Mouse (Mus musculus) intestine, embryonic 16.5 days (tissue): ENCODE data around the gene Zbtb4. TPM values are rescaled to one million over a fixed set of nuclear protein-coding genes. Genes with fewer than 3 reads are reported as not detected.
"Not testable (repeated sequence)": the region's sequence is repeated elsewhere in the genome, so short reads cannot be mapped to it uniquely, and the experiment has no call there.

Experiments used
- ATAC-seq: fragments of 200-750 bp; cut with Nextera tagmentation; 2 replicates; pipeline ENCODE4 v1.8.0; 2017; ENCODE audit warnings: moderate TSS enrichment, moderate library complexity
- H3K27ac ChIP-seq: fragments of 300-500 bp; sonication (generic); 2 replicates; pipeline ENCODE4 v1.5.1; 2014; ENCODE audit warnings: mild to moderate bottlenecking, low read length
- H3K27me3 ChIP-seq: fragments of 300-500 bp; sonication (generic); replicated peaks from 2 replicates; pipeline ENCODE4 v1.6.1; 2014; ENCODE audit warnings: low read length, control low read depth, mixed read lengths; ENCODE audit not compliant: control insufficient read depth, insufficient read depth
- H3K36me3 ChIP-seq: fragments of 300-500 bp; sonication (generic); 2 replicates; pipeline ENCODE4 v1.6.1; 2014; ENCODE audit warnings: low read length, control low read depth; ENCODE audit not compliant: control insufficient read depth, insufficient read depth
- H3K4me1 ChIP-seq: fragments of 300-500 bp; sonication (generic); 2 replicates; pipeline ENCODE4 v1.6.1; 2014; ENCODE audit warnings: low read length, control low read depth, mixed read lengths; ENCODE audit not compliant: control insufficient read depth, insufficient read depth
- H3K4me2 ChIP-seq: fragments of 300-500 bp; sonication (generic); 2 replicates; pipeline ENCODE4 v1.6.1; 2014; ENCODE audit warnings: low read depth, low read length, control low read depth
- H3K4me3 ChIP-seq: fragments of 300-500 bp; sonication (generic); 2 replicates; pipeline ENCODE4 v1.5.1; 2014; ENCODE audit warnings: mild to moderate bottlenecking, low read length
- H3K9ac ChIP-seq: fragments of 300-500 bp; sonication (generic); 2 replicates; pipeline ENCODE4 v1.6.1; 2014; ENCODE audit warnings: low read depth, low read length
- H3K9me3 ChIP-seq: fragments of 300-500 bp; sonication (generic); 2 replicates; pipeline ENCODE4 v1.6.1; 2016; ENCODE audit warnings: low read length, control low read depth; ENCODE audit not compliant: control insufficient read depth
- whole genome bisulfite sequencing: fragments of 180-500 bp; shearing (Covaris S2); extraction: QIAGEN DNeasy Blood & Tissue Kit; methylation state at CpG from one replicate; pipeline ENCODE4 v1.1.7; 2014; 5-methylcytosine and 5-hydroxymethylcytosine counted together
- polyA plus RNA-seq: library from polyadenylated mRNA; unstranded; fragments of >200 nt; fragmentation: Nextera tagmentation; extraction: Ambion mirVana; gene quantifications from 2 replicates; pipeline ENCODE4 v1.2.1, GENCODE M21; 2015

Zbtb4 gene
- polyA plus RNA-seq, 1 experiment from 2014 or later, result 2.3 TPM

DNA sequence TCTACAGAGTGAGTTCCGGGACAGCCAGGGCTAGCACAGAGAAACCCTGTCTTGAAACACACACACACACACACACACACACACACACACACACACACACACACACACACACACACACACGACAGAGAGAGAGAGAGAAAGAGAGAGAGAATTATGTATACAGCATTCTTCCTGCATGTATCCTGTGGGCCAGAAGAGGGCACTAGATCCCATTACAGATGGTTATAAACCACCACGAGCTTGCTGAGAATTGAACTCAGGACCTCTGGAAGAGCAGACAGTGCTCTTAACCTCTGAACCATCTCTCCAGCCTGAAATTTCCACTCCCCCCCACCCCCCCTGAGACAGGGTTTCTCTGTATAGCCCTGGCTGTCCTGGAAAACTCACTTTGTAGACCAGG, 34.3 kb upstream of the Zbtb4 start:
- H3K36me3 ChIP-seq, result peaks cover 18% of the 10 kb centered on the region
- not testable (repeated sequence) for H3K4me1 ChIP-seq, H3K9me3 ChIP-seq, H3K27ac ChIP-seq, ATAC-seq, H3K27me3 ChIP-seq, H3K4me3 ChIP-seq, H3K4me2 ChIP-seq, H3K9ac ChIP-seq
- 80% methylated on average over 2 of the region's 3 CpGs for WGBS

DNA sequence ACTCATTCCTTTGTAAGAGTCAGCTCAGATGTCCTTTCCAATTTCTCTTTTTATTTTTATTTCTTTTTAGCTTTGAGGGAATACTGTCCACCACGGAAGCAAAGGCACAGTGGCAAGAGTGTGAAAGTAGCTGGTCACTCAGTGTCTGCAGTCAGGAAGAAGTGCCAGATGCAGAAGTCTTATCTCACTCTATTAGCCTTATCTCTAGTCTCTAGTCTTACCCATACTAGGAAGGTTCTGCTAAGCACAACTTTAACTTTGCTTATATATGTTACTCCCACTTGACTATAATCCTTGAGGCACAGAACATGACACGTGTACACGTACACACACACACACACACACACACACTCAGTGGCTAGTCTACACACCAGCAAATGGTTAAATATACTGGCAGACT, 14.1 kb upstream of the Zbtb4 start:
- WGBS, result 66% methylated on average over 3 of the region's 3 CpGs
- no peaks in the 10 kb centered on the region for H3K9me3 ChIP-seq
- H3K36me3 ChIP-seq, result no peaks in the 10 kb centered on the region
- H3K27me3 ChIP-seq, result no peaks in the 10 kb centered on the region
- no peak overlapping the region for H3K4me2 ChIP-seq
- ATAC-seq, result 0 out of 2 replicates have a peak, but pooled peaks have one; percentile 16
- H3K27ac ChIP-seq, result no peak overlapping the region
- H3K9ac ChIP-seq, result no peak overlapping the region
- H3K4me3 ChIP-seq, result no peak overlapping the region
- H3K4me1 ChIP-seq, result peaks cover 24% of the 10 kb centered on the region

DNA sequence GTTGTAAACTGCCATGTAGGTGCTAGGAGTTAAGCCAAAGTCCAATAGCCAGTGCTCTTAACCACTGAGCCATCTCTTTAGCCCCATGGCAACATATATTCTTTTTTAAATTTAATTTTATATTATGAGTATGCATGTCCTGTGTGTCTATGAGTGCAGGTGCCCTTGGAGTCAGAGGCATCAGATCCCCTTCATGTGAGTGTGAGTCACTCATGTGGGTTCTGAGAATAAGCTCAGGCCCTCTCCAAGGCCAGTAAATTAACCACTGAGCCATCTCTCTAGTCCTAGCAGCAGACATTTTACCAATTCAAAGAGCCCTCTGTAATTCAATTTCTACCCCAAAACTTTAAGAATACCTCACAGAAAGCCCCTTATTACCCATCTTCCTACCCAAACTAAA, 13.0 kb upstream of the Zbtb4 start:
- peaks cover 30% of the 10 kb centered on the region for H3K4me1 ChIP-seq
- no peak for ATAC-seq
- no peak overlapping the region for H3K4me2 ChIP-seq
- H3K9me3 ChIP-seq, result no peaks in the 10 kb centered on the region
- no peak overlapping the region for H3K9ac ChIP-seq
- H3K27ac ChIP-seq, result no peak overlapping the region
- H3K4me3 ChIP-seq, result no peak overlapping the region
- no peaks in the 10 kb centered on the region for H3K36me3 ChIP-seq
- no peaks in the 10 kb centered on the region for H3K27me3 ChIP-seq

DNA sequence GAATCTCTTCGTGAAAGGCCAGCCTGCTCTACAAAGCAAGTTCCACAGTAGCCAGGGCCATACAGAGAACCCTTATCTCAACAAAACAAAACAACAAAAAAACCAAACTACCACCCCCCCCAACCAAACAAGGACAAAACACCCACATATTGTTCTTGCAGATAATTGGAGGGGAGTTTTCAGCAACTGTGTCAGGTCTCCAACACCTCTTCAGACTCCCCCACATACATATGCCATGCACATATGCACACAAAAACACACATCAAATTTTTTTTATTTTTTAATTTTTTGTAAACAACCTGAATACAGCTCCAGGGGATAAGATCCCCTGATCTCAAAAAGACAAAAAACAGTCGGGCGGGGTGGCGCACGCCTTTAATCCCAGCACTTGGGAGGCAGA, 11.5 kb upstream of the Zbtb4 start:
- H3K27me3 ChIP-seq, result no peaks in the 10 kb centered on the region
- H3K9ac ChIP-seq, result no peak overlapping the region
- H3K27ac ChIP-seq, result no peak overlapping the region
- no peaks in the 10 kb centered on the region for H3K9me3 ChIP-seq
- no peak for ATAC-seq
- H3K4me3 ChIP-seq, result no peak overlapping the region
- H3K4me2 ChIP-seq, result no peak overlapping the region
- WGBS, result 86% methylated on average over 5 of the region's 5 CpGs
- H3K4me1 ChIP-seq, result peaks cover 30% of the 10 kb centered on the region
- H3K36me3 ChIP-seq, result no peaks in the 10 kb centered on the region

DNA sequence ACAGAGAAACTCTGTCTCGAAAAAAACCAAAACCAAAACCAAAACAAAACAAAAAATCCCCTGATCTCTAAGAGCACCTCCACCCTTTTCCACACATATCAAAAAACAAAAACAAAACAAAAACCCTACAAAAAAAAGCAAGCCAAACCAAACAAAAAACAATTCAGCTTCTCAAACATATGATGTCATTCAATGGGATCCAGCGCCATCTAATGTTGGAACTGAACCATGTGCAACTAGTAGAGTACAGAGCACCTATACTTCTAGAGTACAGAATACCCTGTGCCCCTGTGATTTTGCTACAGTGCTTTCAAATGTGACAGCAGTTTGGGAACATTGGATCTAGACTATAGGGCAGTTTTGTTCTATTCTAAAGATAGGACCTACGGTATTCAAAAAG, 11.0 kb upstream of the Zbtb4 start:
- ATAC-seq, result no peak
- no peak overlapping the region for H3K4me3 ChIP-seq
- 53% methylated on average over 3 of the region's 3 CpGs for WGBS
- H3K4me2 ChIP-seq, result no peak overlapping the region
- no peaks in the 10 kb centered on the region for H3K9me3 ChIP-seq
- no peaks in the 10 kb centered on the region for H3K27me3 ChIP-seq
- H3K9ac ChIP-seq, result no peak overlapping the region
- peaks cover 33% of the 10 kb centered on the region for H3K4me1 ChIP-seq
- no peak overlapping the region for H3K27ac ChIP-seq
- H3K36me3 ChIP-seq, result no peaks in the 10 kb centered on the region

DNA sequence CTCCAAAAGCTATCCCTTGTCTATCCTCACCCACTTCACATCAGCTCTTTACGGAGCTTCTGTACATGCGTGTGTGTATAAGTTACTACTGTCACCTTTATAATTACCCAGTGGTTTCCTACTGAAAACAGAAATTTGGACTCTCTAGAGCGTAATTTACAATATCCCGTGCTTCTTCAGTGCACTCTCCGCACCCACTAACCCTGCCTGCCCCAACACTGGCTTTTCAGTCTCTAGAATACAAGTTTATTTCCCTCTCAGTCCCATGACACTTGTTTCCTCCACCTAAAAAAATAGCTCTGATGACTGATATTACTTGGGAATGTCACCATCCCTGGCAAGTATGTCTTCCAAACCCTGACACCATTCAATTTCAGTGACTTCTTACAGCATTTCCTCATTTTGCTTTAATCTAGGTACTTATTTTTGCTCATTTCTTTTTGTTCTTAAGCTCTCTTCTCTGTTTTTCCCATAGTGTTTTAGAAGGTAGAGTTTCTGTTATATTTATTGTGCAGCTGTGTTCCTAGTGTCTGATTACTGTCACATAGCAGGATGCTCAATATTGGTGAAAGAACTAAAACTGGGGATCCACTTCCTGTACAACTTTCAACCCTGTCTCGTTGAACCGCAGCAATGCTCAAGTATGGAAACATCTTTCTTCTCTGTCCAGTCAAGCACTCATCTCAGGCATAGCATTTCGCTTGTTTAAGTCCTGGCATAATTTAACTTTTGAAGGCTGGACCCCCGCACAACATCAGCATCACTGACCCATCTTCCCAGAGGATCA, 8.2 kb upstream of the Zbtb4 start:
- H3K4me1 ChIP-seq, result peaks cover 38% of the 10 kb centered on the region
- peak overlapping the region; percentile 98 for H3K27ac ChIP-seq
- peak overlapping the region; percentile 58 for H3K4me3 ChIP-seq
- H3K9me3 ChIP-seq, result no peaks in the 10 kb centered on the region
- no peak for ATAC-seq
- H3K36me3 ChIP-seq, result no peaks in the 10 kb centered on the region
- peak overlapping the region; percentile 75 for H3K9ac ChIP-seq
- peak overlapping the region; percentile 63 for H3K4me2 ChIP-seq
- H3K27me3 ChIP-seq, result no peaks in the 10 kb centered on the region
- WGBS, result 41% methylated on average over 9 of the region's 9 CpGs

DNA sequence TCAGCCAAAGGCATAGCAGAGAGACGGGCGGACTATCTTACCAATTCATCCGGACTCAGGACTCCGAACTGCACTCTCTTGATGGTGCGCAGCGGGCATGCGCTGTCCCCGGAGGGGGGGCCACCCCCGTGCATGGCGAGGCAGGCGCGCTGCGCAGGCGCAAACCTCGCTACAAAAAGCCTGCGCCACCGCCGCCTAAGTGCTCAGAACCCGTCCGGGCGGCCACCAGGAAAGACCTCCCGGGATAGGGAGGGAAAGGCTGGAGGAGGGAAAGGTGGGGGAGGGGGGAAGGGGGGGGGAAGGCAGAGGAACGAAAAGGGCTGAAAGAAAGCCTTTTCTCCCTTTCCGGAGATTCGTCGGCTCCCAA, 7.6 kb upstream of the Zbtb4 start:
- Histone ChIP-seq H3K9ac (peak overlapping the region; percentile 75), H3K27ac (peak overlapping the region; percentile 98), H3K27me3 (no peaks in the 10 kb centered on the region), H3K36me3 (no peaks in the 10 kb centered on the region), H3K4me2 (peak overlapping the region; percentile 63), H3K4me1 (peaks cover 32% of the 10 kb centered on the region), H3K4me3 (peak overlapping the region; percentile 58), H3K9me3 (no peaks in the 10 kb centered on the region)
- 0% methylated on average over 26 of the region's 26 CpGs for WGBS
- ATAC-seq, result peak; percentile 89

DNA sequence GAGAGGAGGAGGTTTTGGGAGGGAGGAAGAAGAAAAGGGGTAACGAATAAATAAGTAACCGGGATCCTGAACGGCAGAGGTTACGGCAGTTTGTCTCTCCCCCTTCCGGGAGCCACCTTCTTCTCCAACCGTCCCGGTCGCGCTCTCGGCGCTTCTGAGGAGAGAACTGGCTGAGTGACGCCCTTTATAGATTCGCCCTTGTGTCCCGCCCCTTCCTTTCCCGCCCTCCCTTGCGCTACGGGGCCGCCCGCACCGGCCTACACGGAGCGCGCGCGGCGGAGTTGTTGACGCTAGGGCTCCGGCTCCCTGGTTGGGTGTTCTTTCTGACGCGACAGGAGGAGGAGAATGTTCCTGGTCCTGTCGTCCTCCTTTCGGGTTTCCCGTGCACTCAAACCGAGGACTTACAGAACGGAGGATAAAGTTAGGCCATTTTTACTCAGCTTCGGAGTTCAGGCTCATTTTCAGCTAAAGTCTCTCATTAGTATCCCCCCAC, 7.2 kb upstream of the Zbtb4 start, which contains the start of gene Polr2a:
Gene Polr2a, minus strand, starts transcription at position 160 of the 493 bp plus-strand sequence.
- peak within 1 kb of the TSS; percentile 58 for H3K4me3 ChIP-seq
- H3K27ac ChIP-seq, result peak within 1 kb of the TSS; percentile 98
- ATAC-seq, result peak; percentile 97
- H3K9ac ChIP-seq, result peak within 1 kb of the TSS; percentile 75
- no peaks in the 10 kb centered on the region for H3K36me3 ChIP-seq
- no peaks in the 10 kb centered on the region for H3K27me3 ChIP-seq
- H3K4me1 ChIP-seq, result peaks cover 31% of the 10 kb centered on the region
- peak within 1 kb of the TSS; percentile 74 for H3K4me2 ChIP-seq
- WGBS, result under 1% methylated on average over 35 of the region's 36 CpGs
- no peaks in the 10 kb centered on the region; the same call in 1 of the 2 replicates for H3K9me3 ChIP-seq

DNA sequence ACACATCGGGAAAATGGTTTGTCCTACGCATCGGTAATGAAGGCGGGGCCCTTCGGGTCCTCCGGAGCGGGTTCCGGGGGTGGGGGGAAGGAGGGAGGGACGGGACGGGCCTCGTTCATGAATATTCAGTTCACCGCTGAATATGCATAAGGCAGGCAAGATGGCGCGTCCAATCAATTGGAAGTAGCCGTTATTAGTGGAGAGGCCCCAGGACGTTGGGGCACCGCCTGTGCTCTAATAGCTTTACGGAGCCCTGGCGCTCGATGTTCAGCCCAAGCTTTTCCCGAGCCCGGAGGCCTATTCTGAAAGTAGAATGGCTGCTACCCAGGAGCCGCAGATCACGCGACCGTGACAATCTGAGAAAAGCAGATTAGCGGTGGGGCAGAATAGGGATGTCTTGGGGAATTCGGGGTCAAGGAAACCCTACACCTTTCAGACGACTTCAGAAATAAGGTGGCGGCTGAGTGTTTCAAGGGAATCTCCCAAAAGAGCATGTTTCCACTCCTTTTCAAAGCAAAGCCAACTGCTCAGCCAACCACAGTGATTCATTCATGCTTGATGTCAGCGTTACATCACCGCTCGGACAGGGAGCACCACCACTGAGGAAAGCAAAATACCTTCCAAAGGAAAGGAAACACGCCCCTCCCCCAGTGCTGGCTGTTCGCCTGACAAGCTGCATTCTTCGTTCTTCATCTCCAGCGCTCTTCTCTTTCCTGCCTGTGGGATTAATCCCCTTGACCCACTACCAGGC, 6.6 kb upstream of the Zbtb4 start:
- no peaks in the 10 kb centered on the region for H3K27me3 ChIP-seq
- H3K36me3 ChIP-seq, result no peaks in the 10 kb centered on the region
- under 1% methylated on average over 37 of the region's 37 CpGs for WGBS
- H3K9ac ChIP-seq, result peak overlapping the region; percentile 56
- peaks cover 31% of the 10 kb centered on the region for H3K4me1 ChIP-seq
- peak overlapping the region; percentile 98 for H3K27ac ChIP-seq
- peak overlapping the region; percentile 58 for H3K4me3 ChIP-seq
- peak overlapping the region; percentile 74 for H3K4me2 ChIP-seq
- no peaks in the 10 kb centered on the region; the same call in 1 of the 2 replicates for H3K9me3 ChIP-seq
- ATAC-seq, result peak; percentile 92
